Mouse (Mus musculus) kidney, embryonic 16.5 days (tissue): ENCODE results near the gene Gcsam. TPM values are rescaled to one million over a fixed set of nuclear protein-coding genes. Genes with fewer than 3 reads are reported as not detected.

Experiments
- ATAC-seq: fragments of 200-750 bp; cut with Nextera tagmentation; 2 replicates; pipeline ENCODE4 v1.8.0; 2017; ENCODE audit warnings: moderate TSS enrichment; ENCODE audit not compliant: low FRiP score, low TSS enrichment
- H3K27ac ChIP-seq: fragments of 300-500 bp; sonication (generic); 2 replicates; pipeline ENCODE4 v1.5.1; 2014; ENCODE audit warnings: low read length
- H3K27me3 ChIP-seq: fragments of 300-500 bp; sonication (generic); 2 replicates; pipeline ENCODE4 v1.6.1; 2014; ENCODE audit warnings: low read length, control low read depth, mixed read lengths; ENCODE audit not compliant: insufficient read depth
- H3K36me3 ChIP-seq: fragments of 300-500 bp; sonication (generic); 2 replicates; pipeline ENCODE4 v1.6.1; 2014; ENCODE audit warnings: low read length, control low read depth, mixed read lengths; ENCODE audit not compliant: insufficient read depth
- H3K4me1 ChIP-seq: fragments of 300-500 bp; sonication (generic); 2 replicates; pipeline ENCODE4 v1.6.1; 2014; ENCODE audit warnings: low read length, control low read depth, mixed read lengths; ENCODE audit not compliant: insufficient read depth
- H3K4me2 ChIP-seq: fragments of 300-500 bp; sonication (generic); replicated peaks from 2 replicates; pipeline ENCODE4 v1.6.1; 2014; ENCODE audit warnings: low read depth, low read length
- H3K4me3 ChIP-seq: fragments of 300-500 bp; sonication (generic); 2 replicates; pipeline ENCODE4 v1.5.1; 2014; ENCODE audit warnings: mild to moderate bottlenecking, low read length
- H3K9ac ChIP-seq: fragments of 300-500 bp; sonication (generic); replicated peaks from 2 replicates; pipeline ENCODE4 v1.6.1; 2014; ENCODE audit warnings: low read length
- H3K9me3 ChIP-seq: fragments of 300-500 bp; sonication (generic); 2 replicates; pipeline ENCODE4 v1.6.1; 2016; ENCODE audit warnings: low read length, control low read depth
- WGBS: fragments of 180-500 bp; shearing (Covaris S2); extraction: QIAGEN DNeasy Blood & Tissue Kit; methylation state at CpG from one replicate; pipeline ENCODE4 v1.1.7; 2014; 5-methylcytosine and 5-hydroxymethylcytosine counted together
- polyA plus RNA-seq: library from polyadenylated mRNA; unstranded; fragments of >200 nt; fragmentation: Nextera tagmentation; extraction: Ambion mirVana; gene quantifications from 2 replicates; pipeline ENCODE4 v1.2.1, GENCODE M21; 2015

Gcsam gene
- polyA plus RNA-seq, 1 experiment from 2014 or later: 0.14 TPM

- Histone ChIP-seq H3K4me3 (no peak overlapping the region), H3K4me2 (no peak overlapping the region), H3K27me3 (peaks cover 4% of the 10 kb centered on the region), H3K9me3 (no peaks in the 10 kb centered on the region), H3K36me3 (no peaks in the 10 kb centered on the region), H3K4me1 (no peaks in the 10 kb centered on the region), H3K9ac (no peak overlapping the region), H3K27ac (no peak overlapping the region)
- 91% methylated on average over 4 of the region's 4 CpGs for WGBS
- ATAC-seq: no peak
Measured at GRCm38 (mm10) chr16:45659596-45659995, 49.4 kb downstream of the Gcsam start.

DNA sequence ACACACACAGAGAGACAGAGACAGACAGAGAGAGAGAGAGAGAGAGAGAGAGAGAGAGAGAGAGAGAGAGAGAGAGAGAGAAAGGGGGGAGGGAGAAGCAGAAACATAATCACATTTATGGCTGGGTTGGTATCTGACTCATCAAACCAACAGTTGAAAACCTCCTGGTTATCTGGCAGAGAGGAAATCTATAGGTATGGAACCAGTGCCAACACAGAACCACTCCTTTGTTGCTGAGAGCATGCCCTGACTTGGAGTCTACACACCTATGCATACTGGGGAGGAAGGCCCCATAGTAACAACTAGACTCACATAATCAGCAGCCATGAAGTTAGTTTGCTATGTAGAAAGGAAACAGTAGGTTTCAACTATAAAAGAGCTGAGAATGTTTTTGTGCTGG is 52.2 kb downstream of the Gcsam start:
- Histone ChIP-seq H3K9ac (no peak overlapping the region), H3K4me1 (no peaks in the 10 kb centered on the region), H3K4me3 (no peak overlapping the region), H3K36me3 (no peaks in the 10 kb centered on the region), H3K27ac (no peak overlapping the region), H3K27me3 (no peaks in the 10 kb centered on the region), H3K9me3 (no peaks in the 10 kb centered on the region), H3K4me2 (no peak overlapping the region)
- ATAC-seq: no peak

GRCm38 (mm10) chr16:45666136-45666535 is 56.0 kb downstream of the Gcsam start:
- WGBS: 71% methylated on average over 2 of the region's 2 CpGs

GRCm38 (mm10) chr16:45668178-45668577 is 58.0 kb downstream of the Gcsam start:
- no peak overlapping the region for H3K4me3 ChIP-seq
- H3K27ac ChIP-seq: no peak overlapping the region
- no peak overlapping the region for H3K9ac ChIP-seq
- no peaks in the 10 kb centered on the region for H3K27me3 ChIP-seq
- ATAC-seq: no peak
- H3K36me3 ChIP-seq: no peaks in the 10 kb centered on the region
- no peaks in the 10 kb centered on the region for H3K9me3 ChIP-seq
- 70% methylated on average over 3 of the region's 3 CpGs for WGBS
- H3K4me2 ChIP-seq: no peak overlapping the region
- H3K4me1 ChIP-seq: 0 out of 2 replicates have a peak, but pooled peaks cover 7% of the 10 kb centered on the region

More at GRCm38 (mm10) chr16:45666136-45666535, 56.0 kb downstream of the Gcsam start:
- no peak overlapping the region for H3K9ac ChIP-seq
- H3K4me1 ChIP-seq: 0 out of 2 replicates have a peak, but pooled peaks cover 7% of the 10 kb centered on the region
- H3K4me3 ChIP-seq: no peak overlapping the region
- no peaks in the 10 kb centered on the region for H3K27me3 ChIP-seq
- no peak for ATAC-seq
- no peaks in the 10 kb centered on the region for H3K9me3 ChIP-seq
- H3K27ac ChIP-seq: no peak overlapping the region
- no peak overlapping the region for H3K4me2 ChIP-seq
- H3K36me3 ChIP-seq: no peaks in the 10 kb centered on the region

DNA sequence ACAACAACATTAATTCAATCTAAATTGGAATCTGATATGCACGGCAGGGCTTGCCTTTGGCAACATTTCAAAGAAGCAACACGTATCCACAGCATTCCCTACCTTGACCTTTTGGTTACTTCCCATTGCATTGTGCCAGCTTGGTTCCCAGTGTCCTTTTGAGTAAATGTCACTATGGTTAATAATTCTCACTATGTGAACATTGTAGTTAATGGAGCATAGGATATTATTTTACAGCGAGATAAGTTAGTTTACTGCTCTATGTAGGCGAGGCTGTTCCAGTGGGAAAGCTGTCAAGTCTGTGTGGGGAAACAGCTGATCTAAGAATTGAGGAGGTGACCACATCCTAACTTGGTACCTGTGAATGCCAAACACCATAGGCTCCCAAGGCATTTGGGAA is 59.8 kb downstream of the Gcsam start:
- Histone ChIP-seq H3K4me2 (no peak overlapping the region), H3K4me3 (no peak overlapping the region), H3K27ac (no peak overlapping the region), H3K4me1 (0 out of 2 replicates have a peak, but pooled peaks cover 7% of the 10 kb centered on the region), H3K9ac (no peak overlapping the region), H3K27me3 (no peaks in the 10 kb centered on the region), H3K36me3 (no peaks in the 10 kb centered on the region), H3K9me3 (no peaks in the 10 kb centered on the region)
- peak; percentile 75 for ATAC-seq
- WGBS: 27% methylated on average over 4 of the region's 4 CpGs

Other genes with a start within 250 kb of the Gcsam start
- gene Cd200, start 201.3 kb upstream of the Gcsam start, polyA plus RNA-seq: 37.2 and 40.1 TPM in 2 replicates
- 0.59 and 0.78 TPM in 2 replicates for gene Gm609, start 117.4 kb upstream of the Gcsam start, polyA plus RNA-seq
- 3.0 and 3.1 TPM in 2 replicates for gene Gm17783, start 78.3 kb upstream of the Gcsam start, polyA plus RNA-seq
- gene Slc9c1, start 75.1 kb upstream of the Gcsam start, polyA plus RNA-seq: not detected in 2 replicates
- gene BC016579, start 43.7 kb downstream of the Gcsam start, polyA plus RNA-seq: 0.21 and 0.27 TPM in 2 replicates
- 0.08 and 0.10 TPM in 2 replicates for gene Tmprss7, start 83.3 kb downstream of the Gcsam start, polyA plus RNA-seq
- gene Tagln3, start 114.2 kb downstream of the Gcsam start, polyA plus RNA-seq: 6.8 and 9.3 TPM in 2 replicates
- 36.4 and 36.7 TPM in 2 replicates for gene Abhd10, start 132.6 kb downstream of the Gcsam start, polyA plus RNA-seq